In genomic region chr19:46998953-46999352, GRCm38 (mm10) we compare ENCODE assay signal across 1 mouse cellular context.
TF ChIP-seq lines count a peak whose summit lies in the region.

No protein-coding gene starts in this region.

TF ChIP-seq in MEL, 35 proteins besides CTCF, POLR2A, EP300 and RAD21 (continued from another document):
- TF ChIP-seq MXI1 (IDR thresholded peaks at IDR 0.05; ENCODE audit: low read depth, low read length) (0 out of 2 replicates have a peak, but pooled peaks have one; percentile 14), MAX (IDR thresholded peaks at IDR 0.05; ENCODE audit: low read length) (no peak), POLR2AphosphoS2 (IDR thresholded peaks at IDR 0.05; ENCODE audit: low read length) (no peak), E2F4 (IDR thresholded peaks at IDR 0.05; ENCODE audit: borderline replicate concordance, low read depth, low read length) (no peak), TCF12 (IDR thresholded peaks at IDR 0.05; ENCODE audit: low read depth, low read length) (peak; percentile 93), ZKSCAN1 (IDR thresholded peaks at IDR 0.05; ENCODE audit: low read depth, low read length) (no peak), ZMIZ1 (IDR thresholded peaks at IDR 0.05; ENCODE audit: low read depth, low read length) (0 out of 2 replicates have a peak, but pooled peaks have one; percentile 35), CHD2 (IDR thresholded peaks at IDR 0.05; ENCODE audit: low read length) (no peak), JUND (IDR thresholded peaks at IDR 0.05; ENCODE audit: low read depth, low read length) (no peak), GABPA (IDR thresholded peaks at IDR 0.05; ENCODE audit: low read depth, low read length) (no peak), ZNF384 (IDR thresholded peaks at IDR 0.05; ENCODE audit: low read depth, low read length) (0 out of 2 replicates have a peak, but pooled peaks have one; percentile 15), NRF1 (IDR thresholded peaks at IDR 0.05; ENCODE audit: insufficient read depth, low read depth, low read length, poor library complexity, severe bottlenecking) (no peak), MAFK (IDR thresholded peaks at IDR 0.05; ENCODE audit: borderline replicate concordance, low read depth, low read length) (no peak; the same call in 1 of the 2 replicates), ETS1 (IDR thresholded peaks at IDR 0.05; ENCODE audit: low read depth, low read length) (peak; percentile 65; the same call in 1 of the 2 replicates), GATA1 (IDR thresholded peaks at IDR 0.05; ENCODE audit: low read depth, low read length) (peak; percentile 90), ZC3H11A (IDR thresholded peaks at IDR 0.05; ENCODE audit: low read depth, low read length) (no peak), POLR2AphosphoS5 (IDR thresholded peaks at IDR 0.05; ENCODE audit: borderline replicate concordance, low read depth, low read length) (no peak), MEF2A (IDR thresholded peaks at IDR 0.05; ENCODE audit: extremely low read depth, insufficient replicate concordance, low read depth, low read length, poor library complexity, severe bottlenecking) (no peak), MAZ (IDR thresholded peaks at IDR 0.05; ENCODE audit: low read depth, low read length) (no peak), RCOR1 (IDR thresholded peaks at IDR 0.05; ENCODE audit: low read depth, low read length) (peak; percentile 86), SIN3A (IDR thresholded peaks at IDR 0.05; ENCODE audit: low read length) (peak; percentile 74), TBP (IDR thresholded peaks at IDR 0.05; ENCODE audit: low read depth, low read length) (0 out of 2 replicates have a peak, but pooled peaks have one; percentile 15), TAL1 (IDR thresholded peaks at IDR 0.05; ENCODE audit: low read length) (peak; percentile 63; the same call in 1 of the 2 replicates), ELF1 (IDR thresholded peaks at IDR 0.05; ENCODE audit: low read depth, low read length) (no peak), MYC (IDR thresholded peaks at IDR 0.05; ENCODE audit: low read depth, low read length) (no peak), CHD1 (IDR thresholded peaks at IDR 0.05; ENCODE audit: low read depth, low read length) (peak; percentile 37; the same call in 1 of the 2 replicates), MYB (IDR thresholded peaks at IDR 0.05; ENCODE audit: low read depth, low read length) (peak; percentile 37; the same call in 1 of the 2 replicates), UBTF (IDR thresholded peaks at IDR 0.05; ENCODE audit: borderline replicate concordance, insufficient read depth, low read depth, low read length) (no peak), KAT2A (conservative IDR thresholded peaks at IDR 0.05; ENCODE audit: low read depth, low read length) (no peak), BHLHE40 (IDR thresholded peaks at IDR 0.05; ENCODE audit: borderline replicate concordance, low read depth, low read length) (peak; percentile 37; the same call in 1 of the 2 replicates), SMC3 (IDR thresholded peaks at IDR 0.05; ENCODE audit: low read depth, low read length) (no peak), NELFE (IDR thresholded peaks at IDR 0.05; ENCODE audit: low read depth, low read length) (no peak), USF1 (IDR thresholded peaks at IDR 0.05; ENCODE audit: low read depth, low read length) (no peak), HCFC1 (IDR thresholded peaks at IDR 0.05; ENCODE audit: low read depth, low read length) (no peak)
